Mouse (Mus musculus) right cerebral cortex, postnatal 25 days (tissue): ENCODE data around the gene Olfr862.

ENCODE experiments used
- DNase-seq: peaks from one replicate; pipeline ENCODE4 v3.0.0; 2022

Gene Olfr862

GRCm38 (mm10) chr9:19887904-19888303 is at the start of gene Olfr862:
Gene Olfr862 (minus strand): TSS chr9:19888004.
- no peak for DNase-seq

DNA sequence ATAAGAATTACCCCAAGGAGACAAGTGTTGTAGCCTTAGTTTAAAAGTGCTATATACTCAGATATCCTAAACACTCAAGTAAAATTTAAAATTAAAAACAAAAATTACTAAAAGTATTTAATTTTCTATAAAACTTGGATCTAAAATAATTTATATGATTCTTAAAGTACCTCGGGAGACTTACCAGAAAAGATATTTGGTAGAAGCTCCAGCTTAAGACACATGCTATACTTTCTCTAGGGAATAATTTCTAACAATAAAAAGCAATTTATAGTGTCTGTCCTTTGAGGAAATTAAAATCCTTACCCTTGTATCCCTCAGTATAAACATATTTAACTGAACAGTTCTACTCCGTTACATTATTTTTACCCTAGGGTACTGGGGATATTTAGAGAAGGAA is 28.8 kb upstream of the Olfr862 start, which contains the start of gene Olfr77:
Gene Olfr77, plus strand, starts transcription at position 301 of the 400 bp plus-strand sequence.
- DNase-seq, result no peak

DNA sequence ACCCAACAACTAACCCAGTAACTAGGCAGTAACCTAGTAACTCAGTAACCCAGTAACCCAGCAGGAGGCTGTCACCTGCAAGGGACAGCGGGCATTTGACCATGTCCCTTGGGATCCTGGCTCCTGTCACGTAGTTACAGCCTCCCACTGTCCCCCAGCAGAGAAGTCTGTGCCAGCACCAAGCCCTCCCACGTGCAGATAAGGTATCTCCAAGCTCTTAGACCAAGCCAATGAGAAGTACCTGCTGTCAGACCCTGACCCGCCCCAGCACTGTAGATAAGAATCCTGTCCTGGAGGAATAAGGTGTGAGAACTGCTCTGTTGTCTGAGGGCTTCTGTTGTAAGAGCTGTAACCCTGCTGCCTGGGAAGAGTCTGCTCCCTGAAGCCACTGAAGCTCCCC is 23.4 kb upstream of the Olfr862 start:
- no peak for DNase-seq

DNA sequence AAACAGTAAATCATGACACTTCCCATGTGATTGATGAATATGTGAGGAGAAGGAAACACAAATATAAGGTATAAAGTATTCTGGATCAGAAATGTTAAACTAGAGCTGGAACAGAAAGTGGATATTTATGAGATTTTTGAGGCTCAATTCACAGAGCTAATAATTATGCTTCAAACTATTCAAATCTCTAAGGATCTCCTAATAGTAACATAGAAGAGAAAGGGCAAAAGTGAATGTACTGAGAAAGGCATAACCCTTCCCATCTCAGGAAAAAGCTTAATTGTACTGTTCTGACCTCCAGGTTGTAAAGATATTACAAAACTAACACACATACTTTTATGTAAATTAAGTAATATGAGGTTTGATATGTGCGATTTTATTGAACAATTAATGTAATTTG is 38.2 kb downstream of the Olfr862 start, which contains the start of gene Olfr860:
Gene Olfr860, minus strand, starts transcription at position 101 of the 400 bp plus-strand sequence.
- no peak for DNase-seq
